22 mouse cellular contexts compared by ENCODE assay signal in the genomic region with DNA sequence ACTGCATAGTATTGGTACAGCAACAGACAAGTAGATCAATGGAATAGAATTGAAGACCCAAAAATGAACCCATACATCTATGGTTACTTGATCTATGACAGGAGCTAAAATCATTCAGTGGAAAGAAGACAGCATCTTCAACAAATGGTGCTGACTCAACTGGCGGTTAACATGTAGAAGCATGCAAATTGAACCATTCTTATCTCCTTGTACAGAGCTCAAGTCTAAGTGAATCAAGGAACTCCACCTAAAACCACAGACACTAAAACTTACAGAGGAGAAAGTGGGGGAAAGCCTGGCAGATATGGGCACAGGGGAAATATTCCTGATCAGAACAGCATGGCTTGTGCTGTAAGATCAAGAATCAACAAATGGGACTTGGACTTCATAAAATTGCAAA.
"Had no signal": no experiment of that assay in that cellular context is flagged by ENCODE, and none has a peak within 500 bp of the region (broad histone marks: within the 10 kb centered on the region; RNA-seq: fewer than 3 reads in every experiment).

No protein-coding gene starts in this region.

- H3K36me3 ChIP-seq: heart, embryonic 10.5 days; heart, embryonic 12.5 days; hindbrain, embryonic 13.5 days; hindbrain, embryonic 15.5 days; kidney, embryonic 15.5 days; limb, embryonic 10.5 days; limb, embryonic 12.5 days; liver, embryonic 15.5 days had no signal

- H3K9me3 ChIP-seq: heart, embryonic 10.5 days; heart, embryonic 12.5 days; hindbrain, embryonic 13.5 days; hindbrain, embryonic 15.5 days; kidney, embryonic 15.5 days; limb, embryonic 10.5 days; limb, embryonic 12.5 days; liver, embryonic 15.5 days had no signal

- DNase-seq: gastrocnemius, postnatal 14 days; gastrocnemius, postnatal 36 days; heart, adult 18-20 months; heart, postnatal 10 days; kidney, adult 11 months; kidney, adult 2 months; kidney, adult 9 months; kidney, postnatal 14 days; kidney, postnatal 36 days; layer of hippocampus, adult 9-11 months; layer of hippocampus, postnatal 36 days; liver had no signal

- H3K27me3 ChIP-seq: heart, embryonic 12.5 days; hindbrain, embryonic 13.5 days; hindbrain, embryonic 15.5 days; kidney, embryonic 15.5 days; limb, embryonic 12.5 days; liver, embryonic 15.5 days had no signal

- H3K9ac ChIP-seq: heart, embryonic 12.5 days; hindbrain, embryonic 13.5 days; hindbrain, embryonic 15.5 days; kidney, embryonic 15.5 days; limb, embryonic 12.5 days; liver, embryonic 15.5 days had no signal

- H3K4me1 ChIP-seq: heart, embryonic 10.5 days; heart, embryonic 12.5 days; hindbrain, embryonic 13.5 days; hindbrain, embryonic 15.5 days; kidney, embryonic 15.5 days; limb, embryonic 10.5 days; limb, embryonic 12.5 days; liver, embryonic 15.5 days had no signal

- H3K4me3 ChIP-seq: heart, embryonic 10.5 days; heart, embryonic 12.5 days; hindbrain, embryonic 13.5 days; hindbrain, embryonic 15.5 days; kidney, embryonic 15.5 days; limb, embryonic 10.5 days; limb, embryonic 12.5 days; liver, embryonic 15.5 days had no signal

- H3K27ac ChIP-seq: heart, embryonic 10.5 days; hindbrain, embryonic 13.5 days; hindbrain, embryonic 15.5 days; hindbrain, postnatal 0 days; kidney, embryonic 15.5 days; kidney, postnatal 0 days; limb, embryonic 10.5 days; limb, embryonic 12.5 days; liver, embryonic 15.5 days had no signal
